Mouse (Mus musculus) heart, adult 2 months (tissue): ENCODE measurements at regions not wholly inside any gene's neighbourhood (a gene's known extent, or its start where the extent isn't known, plus 50 kb on each side); places are given as distances from the start of the nearest gene placed in this dataset.

ENCODE experiments used
- DNase-seq, 2 experiments: peaks; one replicate each; pipeline ENCODE4 v3.0.0; 2021
- H3K27ac ChIP-seq: fragments of 200-600 bp; 2 replicates; pipeline ENCODE4 v1.8.1; 2022
- H3K27me3 ChIP-seq: fragments of 200-500 bp; 2 replicates; pipeline ENCODE4 v1.6.1; 2012; ENCODE audit warnings: mild to moderate bottlenecking, low read length, inconsistent platforms, mixed read lengths; ENCODE audit not compliant: control insufficient read depth, insufficient read depth
- H3K36me3 ChIP-seq: fragments of 200-500 bp; 2 replicates; pipeline ENCODE4 v1.6.1; 2012; ENCODE audit warnings: low read length, inconsistent platforms; ENCODE audit not compliant: control insufficient read depth, insufficient read depth
- H3K4me1 ChIP-seq: fragments of 200-500 bp; 2 replicates; pipeline ENCODE4 v1.6.1; 2011; ENCODE audit warnings: low read length; ENCODE audit not compliant: control insufficient read depth, insufficient read depth
- H3K4me3 ChIP-seq: fragments of 200-600 bp; 2 replicates; pipeline ENCODE4 v1.8.1; 2022
- H3K79me2 ChIP-seq: fragments of 200-500 bp; replicated peaks from 2 replicates; pipeline ENCODE4 v1.6.1; 2012; ENCODE audit warnings: mild to moderate bottlenecking, inconsistent platforms, low read length, moderate library complexity, mixed read lengths; ENCODE audit not compliant: control insufficient read depth, insufficient read depth
- H3K9ac ChIP-seq: fragments of 200-500 bp; 2 replicates; pipeline ENCODE4 v1.6.1; 2012; ENCODE audit warnings: low read depth, mild to moderate bottlenecking, control low read depth, inconsistent platforms, low read length, mixed read lengths
- CTCF ChIP-seq: fragments of 200-600 bp; IDR thresholded peaks from 2 replicates; pipeline ENCODE4 v1.8.1; 2022; ENCODE audit warnings: antibody characterized with exemption, mild to moderate bottlenecking, moderate library complexity
- EP300 ChIP-seq: fragments of 200-500 bp; IDR thresholded peaks from 2 replicates; pipeline ENCODE4 v1.6.1; 2011; ENCODE audit warnings: low read depth, low read length, control low read depth; ENCODE audit not compliant: insufficient read depth
- POLR2A ChIP-seq: fragments of 200-500 bp; IDR thresholded peaks from 2 replicates; pipeline ENCODE4 v1.6.1; 2011; ENCODE audit warnings: mild to moderate bottlenecking, low read depth, low read length, control low read depth; ENCODE audit not compliant: insufficient read depth
- WGBS: fragments of 180-500 bp; shearing (Covaris S2); methylation state at CpG from one replicate; pipeline ENCODE4 v1.1.7; 2018; 5-methylcytosine and 5-hydroxymethylcytosine counted together
- intact Hi-C: fragments of 180-260 bp; cut with DNase I; formaldehyde crosslinking; loops from one replicate; pipeline ENCODE4 v1.15.1; 2025

DNA sequence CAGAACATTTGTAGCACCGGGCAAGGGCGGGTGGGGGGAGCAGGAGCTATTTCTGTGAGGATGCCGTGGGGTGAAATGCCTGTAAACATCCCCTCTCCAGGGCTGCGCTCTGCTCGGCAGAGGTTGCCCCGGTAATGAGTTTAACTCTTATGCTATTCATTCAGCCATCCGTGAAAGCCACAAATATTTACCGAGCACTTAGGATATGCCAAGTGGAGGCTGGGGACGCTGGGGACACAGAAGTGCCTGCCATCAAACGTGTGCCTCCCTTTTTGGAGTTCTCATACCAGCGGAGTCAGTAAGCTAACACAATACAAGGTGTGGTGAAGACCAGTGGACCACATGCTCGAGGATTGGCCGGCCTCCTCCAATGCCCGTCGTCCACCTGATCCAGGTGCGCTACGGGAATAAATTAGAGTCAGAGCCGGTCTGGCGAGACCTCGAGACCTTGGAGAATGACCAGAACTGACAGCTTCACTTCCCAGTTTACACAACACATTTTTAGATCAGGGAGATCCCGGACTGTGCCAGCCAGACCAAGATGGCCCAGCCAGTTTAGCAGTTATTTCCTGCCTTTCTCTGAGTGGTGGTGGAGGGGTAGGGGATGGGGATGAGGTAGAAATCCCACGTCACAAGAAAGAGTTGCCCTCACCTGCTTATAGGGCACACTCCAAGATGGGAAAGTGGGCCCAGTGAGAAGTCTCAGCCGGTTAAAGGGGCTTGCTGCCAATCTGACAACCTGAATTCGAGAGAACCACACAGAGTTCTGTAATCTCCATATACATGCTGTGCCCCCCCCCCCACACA is 134.4 kb downstream of the 2410131K14Rik start:
- Histone ChIP-seq H3K4me1 (no peaks in the 10 kb centered on the region), H3K27ac (no peak overlapping the region), H3K36me3 (no peaks in the 10 kb centered on the region), H3K4me3 (no peak overlapping the region), H3K79me2 (no peaks in the 10 kb centered on the region), H3K9ac (no peak overlapping the region), H3K27me3 (peaks cover 1% of the 10 kb centered on the region; the same call in 1 of the 2 replicates)
- DNase-seq = no peak
- intact Hi-C loops = loop anchor here (5.0 kb wide), 2 partner anchors 47 to 183 kb away; partner anchors contain the start of gene Med13l
- TF ChIP-seq CTCF (no peak), EP300 (no peak), POLR2A (no peak)
- WGBS = 70% methylated on average over 24 of the region's 24 CpGs

DNA sequence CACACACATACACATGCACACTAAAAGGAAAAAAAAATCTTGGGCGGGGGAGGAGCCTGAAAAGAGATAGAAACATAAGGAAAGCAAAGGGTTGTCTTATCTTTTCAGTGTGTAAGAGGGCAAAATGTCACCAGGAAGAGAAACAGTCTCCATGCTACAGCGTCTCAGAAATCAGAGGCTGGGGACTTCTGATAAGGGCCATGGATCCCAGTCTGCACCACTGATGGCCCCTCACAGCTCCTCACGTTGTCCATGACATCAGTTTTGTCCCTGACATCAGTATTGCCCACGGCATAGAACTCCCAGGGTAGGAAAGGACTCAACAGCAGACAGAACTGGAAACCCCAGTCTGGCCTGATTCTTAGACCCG is 135.0 kb downstream of the 2410131K14Rik start:
- Histone ChIP-seq H3K27ac (no peak overlapping the region; the same call in 1 of the 2 replicates), H3K36me3 (no peaks in the 10 kb centered on the region), H3K9ac (no peak overlapping the region), H3K27me3 (peaks cover 1% of the 10 kb centered on the region; the same call in 1 of the 2 replicates), H3K4me1 (no peaks in the 10 kb centered on the region), H3K4me3 (peak overlapping the region; percentile 59; the same call in 1 of the 2 replicates), H3K79me2 (no peaks in the 10 kb centered on the region)
- 27% methylated on average over 5 of the region's 5 CpGs for WGBS
- DNase-seq = no peak
- intact Hi-C loops = loop anchor here (5.0 kb wide), 1 partner anchor 48 kb away; no protein-coding TSS in a partner anchor
- no peak for TF ChIP-seq POLR2A
- TF ChIP-seq EP300 = no peak
- no peak for TF ChIP-seq CTCF

DNA sequence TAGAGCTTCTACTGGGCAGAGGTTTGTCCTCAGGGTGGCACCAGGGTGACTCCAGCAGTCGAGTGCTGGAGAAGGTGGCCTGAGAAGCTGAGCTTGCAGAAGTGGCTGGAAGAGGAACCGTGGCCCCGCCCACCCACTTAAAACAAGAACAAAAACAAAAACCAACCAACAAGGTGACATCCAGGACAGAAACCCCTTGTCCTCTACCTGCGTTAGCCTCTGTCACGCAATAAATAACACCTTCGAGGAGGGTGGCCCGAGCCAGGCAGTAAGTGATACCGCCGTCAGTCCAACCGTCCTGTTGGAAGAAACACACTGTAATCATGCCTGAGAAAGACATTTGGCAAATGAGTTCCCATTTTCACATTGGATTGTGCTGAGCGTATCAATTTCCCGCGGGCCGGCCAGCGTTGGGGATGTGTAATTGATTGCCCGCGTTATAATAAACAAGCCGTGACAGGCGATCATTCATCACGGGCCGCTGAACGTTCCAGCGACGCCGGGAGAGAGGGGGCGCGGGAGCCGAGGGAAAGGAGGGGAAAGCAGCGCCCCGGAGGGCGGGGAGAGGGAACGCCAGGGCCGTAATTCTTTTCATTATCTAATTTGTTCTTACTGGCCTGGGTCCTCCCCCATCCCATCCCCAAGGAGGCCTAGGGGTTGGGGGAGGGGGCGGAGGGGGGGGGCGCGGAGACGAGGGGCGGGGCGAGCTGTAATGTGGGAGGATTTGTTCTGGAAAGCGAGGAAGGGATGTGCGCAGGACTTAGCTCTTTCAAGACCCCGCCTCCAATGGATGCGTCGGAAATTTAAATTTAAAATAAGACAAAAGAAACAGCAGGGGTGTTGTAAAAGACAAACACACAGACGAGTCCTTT is 135.6 kb downstream of the 2410131K14Rik start:
- under 1% methylated on average over 42 of the region's 45 CpGs for WGBS
- Histone ChIP-seq H3K27ac (peak overlapping the region; percentile 57), H3K9ac (peak overlapping the region; percentile 25; the same call in 1 of the 2 replicates), H3K79me2 (no peaks in the 10 kb centered on the region), H3K4me1 (no peaks in the 10 kb centered on the region), H3K27me3 (peaks cover 1% of the 10 kb centered on the region; the same call in 1 of the 2 replicates), H3K36me3 (no peaks in the 10 kb centered on the region), H3K4me3 (peak overlapping the region; percentile 59)
- TF ChIP-seq POLR2A = no peak
- no peak for TF ChIP-seq EP300
- peak; percentile 43 for TF ChIP-seq CTCF
- peak; percentile 66 to 73 for DNase-seq
- intact Hi-C loops = loop anchor here (5.0 kb wide), 1 partner anchor 48 kb away; no protein-coding TSS in a partner anchor

DNA sequence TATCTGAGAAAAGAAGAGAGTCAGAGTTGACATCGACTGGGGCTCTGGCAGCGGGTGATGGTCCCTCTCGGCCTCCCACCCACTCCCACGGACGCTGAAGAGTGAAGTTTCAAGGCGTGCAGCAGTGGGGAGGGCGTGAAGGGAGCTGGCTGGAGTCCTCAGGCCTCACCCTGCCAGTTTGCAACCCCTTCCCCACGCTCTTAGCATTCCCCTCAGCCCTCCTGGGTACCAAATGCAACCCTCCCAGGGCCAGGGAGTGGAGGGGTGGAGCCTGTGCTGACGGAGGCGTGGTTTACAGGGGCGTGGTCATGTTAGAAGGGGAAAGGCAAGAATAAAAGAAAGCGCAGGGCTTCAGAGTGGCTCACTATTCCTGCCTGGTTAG is 136.3 kb downstream of the 2410131K14Rik start:
- intact Hi-C loops = loop anchor here (5.0 kb wide), 1 partner anchor 49 kb away; no protein-coding TSS in a partner anchor
- Histone ChIP-seq H3K36me3 (no peaks in the 10 kb centered on the region), H3K4me3 (peak overlapping the region; percentile 59), H3K79me2 (no peaks in the 10 kb centered on the region), H3K27ac (peak overlapping the region; percentile 42), H3K9ac (0 out of 2 replicates have a peak overlapping the region, but pooled peaks have one; percentile 1), H3K4me1 (peaks cover 3% of the 10 kb centered on the region; the same call in 1 of the 2 replicates), H3K27me3 (peaks cover 1% of the 10 kb centered on the region; the same call in 1 of the 2 replicates)
- WGBS = 2% methylated on average over 12 of the region's 12 CpGs
- peak; percentile 79 to 85 for DNase-seq
- TF ChIP-seq POLR2A = no peak
- no peak for TF ChIP-seq EP300
- TF ChIP-seq CTCF = no peak

DNA sequence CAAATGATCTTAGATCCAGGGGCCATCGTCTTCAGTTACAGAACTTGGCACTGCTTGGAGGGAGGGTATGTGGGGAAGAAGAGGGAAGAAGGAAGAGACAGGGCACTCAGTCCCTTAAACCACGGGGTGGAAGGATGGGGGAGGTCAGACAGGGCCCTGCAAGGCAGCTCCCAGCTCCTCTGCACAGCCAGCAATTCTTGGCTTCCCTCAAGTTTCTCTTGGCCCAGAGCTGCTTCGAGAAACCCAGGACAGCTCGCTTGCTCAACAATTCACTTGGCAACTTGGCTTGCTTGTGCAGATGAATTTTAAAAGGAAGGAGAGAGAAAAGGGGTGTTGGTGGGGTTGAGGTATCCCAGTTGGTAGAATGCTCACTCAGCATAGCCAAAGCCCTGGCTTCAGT is 141.1 kb downstream of the 2410131K14Rik start:
- Histone ChIP-seq H3K79me2 (no peaks in the 10 kb centered on the region), H3K27ac (no peak overlapping the region), H3K4me1 (peaks cover 6% of the 10 kb centered on the region; the same call in 1 of the 2 replicates), H3K27me3 (peaks cover 1% of the 10 kb centered on the region; the same call in 1 of the 2 replicates), H3K4me3 (no peak overlapping the region), H3K36me3 (no peaks in the 10 kb centered on the region), H3K9ac (no peak overlapping the region)
- WGBS = 32% methylated on average over 4 of the region's 4 CpGs
- DNase-seq = peak; percentile 71 to 79
- intact Hi-C loops = no loop called here
- TF ChIP-seq POLR2A (no peak), EP300 (no peak), CTCF (no peak)
